Mouse (Mus musculus) spleen, adult 18-20 months (tissue): ENCODE data around the gene Atp11a.

Experiments used
- DNase-seq, 2 experiments: peaks; one replicate each; pipeline ENCODE4 v3.0.0; 2022; ENCODE audit warnings: mixed read lengths in 2 of 2

The Atp11a gene

DNA sequence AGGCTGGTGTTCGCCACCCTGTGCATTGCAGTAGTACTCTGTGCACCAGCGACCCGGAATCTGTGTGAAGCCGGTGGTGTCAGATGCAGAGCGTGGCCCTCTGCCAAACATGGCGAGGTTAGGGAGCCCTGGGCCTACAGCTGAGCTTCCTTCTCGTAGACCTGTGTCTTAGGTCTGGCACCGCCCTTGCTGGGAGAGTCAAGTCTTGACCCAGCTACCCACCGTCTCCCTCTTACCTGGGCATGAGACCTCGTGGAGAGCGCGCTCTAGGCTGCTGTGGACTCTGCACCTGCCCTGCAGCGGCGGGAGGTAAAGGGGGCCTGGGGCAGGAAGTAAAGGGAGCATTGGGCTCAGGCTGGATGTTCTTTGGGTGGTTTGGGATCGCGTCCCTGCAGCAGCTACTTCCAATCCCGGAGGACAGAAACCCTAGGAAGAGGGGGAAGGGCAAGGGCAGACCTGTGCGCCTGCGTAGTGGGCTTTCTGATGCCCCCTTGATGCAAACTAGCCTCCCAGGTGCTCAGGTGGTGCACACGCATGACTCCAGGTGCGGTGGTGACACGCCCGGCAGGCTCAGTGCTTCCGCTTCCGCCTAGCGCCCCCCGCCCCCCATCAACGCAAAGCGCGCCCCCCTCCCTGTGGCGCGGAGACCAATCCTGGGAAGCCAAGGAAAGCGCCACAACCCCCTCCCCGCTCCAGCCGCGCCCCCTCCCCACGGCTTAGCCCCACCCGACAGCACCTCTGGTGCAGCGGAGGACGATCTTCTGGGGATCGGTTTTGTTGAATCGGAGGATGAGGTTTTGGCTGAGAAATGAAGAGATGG is 158.6 kb downstream of the Atp11a start:
- no peak for DNase-seq

- no peak for DNase-seq
These were observed 159.5 kb downstream of the Atp11a start for GRCm38 (mm10) chr8:12916156-12916900.

DNA sequence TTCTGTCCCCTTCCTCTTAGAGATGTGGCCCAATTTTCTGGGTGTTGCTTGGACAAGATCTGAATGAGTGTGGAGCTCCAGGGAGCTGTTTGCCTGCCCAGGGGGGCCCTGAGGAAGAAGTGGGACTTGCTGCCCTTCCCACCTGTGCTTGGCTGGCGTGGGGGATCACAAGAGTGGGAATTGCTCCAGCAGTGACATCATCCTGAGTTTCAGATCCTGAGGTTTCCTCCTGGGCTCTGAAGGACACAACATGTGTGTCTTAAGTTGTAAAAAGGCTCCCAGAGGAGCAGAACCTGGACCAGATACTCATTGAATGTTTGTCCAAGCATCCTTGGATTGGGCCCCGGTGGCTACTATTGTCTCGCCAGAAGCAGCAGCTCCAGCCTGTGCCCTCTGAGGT is 160.2 kb downstream of the Atp11a start:
- DNase-seq, result no peak

GRCm38 (mm10) chr8:12917831-12918230 is 161.0 kb downstream of the Atp11a start:
- no peak for DNase-seq
